Mouse (Mus musculus) limb, embryonic 11.5 days (tissue): ENCODE measurements around the gene Gnl2. TPM values are rescaled to one million over a fixed set of nuclear protein-coding genes. Genes with fewer than 3 reads are reported as not detected.

Experiments
- ATAC-seq: fragments of 200-750 bp; cut with Nextera tagmentation; 2 replicates; pipeline ENCODE4 v1.8.0; 2017; ENCODE audit warnings: low read depth; ENCODE audit not compliant: insufficient number of reproducible peaks, low FRiP score, low TSS enrichment
- DNase-seq: peaks from one replicate; pipeline ENCODE4 v3.0.0-alpha.2; 2015; ENCODE audit warnings: low spot score
- H3K27ac ChIP-seq: fragments of 300-500 bp; sonication (generic); replicated peaks from 2 replicates; pipeline ENCODE4 v1.5.1; 2014; ENCODE audit warnings: low read depth, mild to moderate bottlenecking, low read length
- H3K27me3 ChIP-seq: fragments of 300-500 bp; sonication (generic); 2 replicates; pipeline ENCODE4 v1.6.1; 2014; ENCODE audit warnings: mild to moderate bottlenecking, low read length, mixed read lengths; ENCODE audit not compliant: control insufficient read depth, insufficient read depth
- H3K36me3 ChIP-seq: fragments of 300-500 bp; sonication (generic); 2 replicates; pipeline ENCODE4 v1.6.1; 2014; ENCODE audit warnings: mild to moderate bottlenecking, low read length, moderate library complexity, mixed read lengths; ENCODE audit not compliant: control insufficient read depth, insufficient read depth
- H3K4me1 ChIP-seq: fragments of 300-500 bp; sonication (generic); 2 replicates; pipeline ENCODE4 v1.6.1; 2014; ENCODE audit warnings: low read length, mixed read lengths; ENCODE audit not compliant: control insufficient read depth, insufficient read depth
- H3K4me2 ChIP-seq: fragments of 300-500 bp; sonication (generic); 2 replicates; pipeline ENCODE4 v1.6.1; 2014; ENCODE audit warnings: low read depth, mild to moderate bottlenecking, moderate library complexity; ENCODE audit not compliant: severe bottlenecking
- H3K4me3 ChIP-seq: fragments of 300-500 bp; sonication (generic); 2 replicates; pipeline ENCODE4 v1.5.1; 2014; ENCODE audit warnings: low read depth, low read length
- H3K9ac ChIP-seq: fragments of 300-500 bp; sonication (generic); 2 replicates; pipeline ENCODE4 v1.6.1; 2014; ENCODE audit warnings: mild to moderate bottlenecking, low read length
- H3K9me3 ChIP-seq: fragments of 300-500 bp; sonication (generic); 2 replicates; pipeline ENCODE4 v1.6.1; 2016; ENCODE audit warnings: low read length; ENCODE audit not compliant: control insufficient read depth
- WGBS: fragments of 180-500 bp; shearing (Covaris S2); extraction: QIAGEN DNeasy Blood & Tissue Kit; methylation state at CpG from one replicate; pipeline ENCODE4 v1.1.7; 2014; 5-methylcytosine and 5-hydroxymethylcytosine counted together
- polyA plus RNA-seq: library from polyadenylated mRNA; unstranded; fragments of >200 nt; fragmentation: Nextera tagmentation; extraction: Ambion mirVana; gene quantifications from 2 replicates; pipeline ENCODE4 v1.2.1, GENCODE M21; 2014

Gnl2 gene
- polyA plus RNA-seq, 1 experiment from 2014 or later, result 85.8 TPM

DNA sequence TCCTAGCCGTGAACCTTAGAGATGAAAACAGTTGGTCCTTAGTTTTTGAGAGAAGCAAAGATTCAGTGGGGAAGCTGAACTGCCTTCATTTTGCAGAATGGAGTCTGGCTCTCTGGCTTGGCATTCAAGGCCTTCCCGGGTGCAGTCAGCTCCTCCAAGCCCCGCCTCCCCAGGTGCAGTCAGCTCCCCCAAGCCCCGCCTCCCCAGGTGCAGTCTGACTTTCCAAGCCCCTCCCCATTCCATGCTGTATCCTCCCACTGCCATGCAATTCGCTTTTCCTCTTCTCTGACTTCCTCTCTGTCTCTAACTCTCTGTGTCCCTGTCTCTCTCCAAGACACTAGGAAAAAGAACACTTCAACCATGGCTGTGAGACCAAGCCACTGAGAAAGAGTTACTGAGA is 38.2 kb upstream of the Gnl2 start:
- no peak overlapping the region for H3K27ac ChIP-seq
- no peak overlapping the region for H3K4me2 ChIP-seq
- DNase-seq, result no peak
- no peaks in the 10 kb centered on the region for H3K9me3 ChIP-seq
- WGBS, result 32% methylated on average over 5 of the region's 5 CpGs
- no peaks in the 10 kb centered on the region for H3K36me3 ChIP-seq
- no peak for ATAC-seq
- H3K4me1 ChIP-seq, result no peaks in the 10 kb centered on the region
- H3K27me3 ChIP-seq, result peaks cover 43% of the 10 kb centered on the region
- no peak overlapping the region for H3K9ac ChIP-seq
- H3K4me3 ChIP-seq, result no peak overlapping the region

DNA sequence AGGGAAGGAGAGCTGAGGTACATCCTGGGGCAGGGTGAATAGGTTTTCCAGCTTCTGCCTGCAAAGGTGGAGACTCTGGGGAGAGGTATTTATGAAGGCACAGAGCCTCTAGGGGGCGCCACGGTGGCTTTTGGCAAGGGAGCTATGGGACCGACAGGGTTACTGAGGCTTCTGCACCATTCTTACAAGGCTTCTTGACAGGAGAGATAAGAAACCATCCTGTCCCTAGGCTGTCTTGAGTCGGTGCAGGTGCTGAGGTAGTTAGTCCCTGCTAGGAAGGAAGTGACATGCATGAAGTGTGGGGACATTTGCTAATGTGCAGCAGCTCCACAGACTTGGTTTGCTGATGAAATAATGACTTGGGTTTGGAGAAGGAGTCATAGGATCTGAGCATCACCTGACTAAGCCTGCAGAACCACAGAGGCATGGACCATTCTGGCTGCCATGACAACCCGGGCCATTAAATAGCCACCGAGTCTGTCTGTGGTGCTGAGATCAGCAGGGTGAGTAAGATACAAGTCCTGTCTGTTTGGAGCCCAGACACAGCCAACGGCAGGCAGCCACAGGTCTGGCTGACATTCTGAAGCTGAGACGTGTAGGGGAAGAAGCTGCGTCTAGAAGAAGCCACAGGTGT is 32.4 kb upstream of the Gnl2 start:
- Histone ChIP-seq H3K36me3 (no peaks in the 10 kb centered on the region), H3K9ac (no peak overlapping the region), H3K27me3 (peaks cover 77% of the 10 kb centered on the region), H3K4me2 (no peak overlapping the region), H3K27ac (no peak overlapping the region), H3K9me3 (no peaks in the 10 kb centered on the region), H3K4me3 (no peak overlapping the region), H3K4me1 (peaks cover 5% of the 10 kb centered on the region; the same call in 1 of the 2 replicates)
- 18% methylated on average over 9 of the region's 9 CpGs for WGBS
- ATAC-seq (no peak), DNase-seq (peak; percentile 60)

DNA sequence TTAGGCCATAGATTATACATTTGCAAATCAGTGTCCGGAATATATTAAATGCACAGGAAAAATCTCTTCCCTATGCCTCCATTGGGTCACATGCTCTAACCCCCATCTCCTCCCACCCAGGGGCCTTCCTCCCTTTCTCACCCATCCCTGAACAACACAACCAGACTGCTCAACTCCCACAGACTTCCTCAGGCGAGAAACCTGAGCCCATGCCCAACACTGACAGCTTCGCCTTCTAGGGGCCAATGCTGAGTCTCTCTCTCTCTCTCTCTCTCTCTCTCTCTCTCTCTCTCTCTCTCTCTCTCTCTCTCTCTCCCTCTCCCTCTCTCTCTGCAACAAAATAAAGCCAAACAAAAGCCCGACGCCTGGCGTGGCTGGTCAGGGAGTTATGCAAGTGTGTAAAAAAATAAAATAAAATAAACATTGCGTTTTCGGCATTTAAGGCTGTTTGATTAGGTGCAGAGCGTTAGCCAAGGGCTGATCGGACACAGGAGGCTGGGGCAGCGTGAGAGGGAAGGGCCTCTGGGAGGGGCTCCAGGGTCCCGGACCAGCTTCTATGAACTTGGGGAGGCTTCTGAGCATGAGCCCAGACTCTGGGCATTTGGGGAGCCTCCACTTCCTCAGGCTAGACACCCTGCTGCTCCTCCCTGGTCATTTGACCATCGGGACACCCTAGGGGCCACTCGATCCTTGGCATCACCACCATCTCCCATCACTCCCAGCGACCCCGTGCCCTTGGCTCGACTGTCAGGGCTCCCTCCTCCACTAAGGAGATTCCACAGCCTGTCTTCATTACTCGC is 31.3 kb upstream of the Gnl2 start:
- ATAC-seq (no peak), DNase-seq (peak; percentile 35)
- Histone ChIP-seq H3K4me2 (no peak overlapping the region; the same call in 1 of the 2 replicates), H3K4me3 (no peak overlapping the region), H3K9me3 (no peaks in the 10 kb centered on the region), H3K27ac (no peak overlapping the region), H3K27me3 (peaks cover 79% of the 10 kb centered on the region), H3K36me3 (no peaks in the 10 kb centered on the region), H3K4me1 (peaks cover 13% of the 10 kb centered on the region), H3K9ac (no peak overlapping the region)
- 7% methylated on average over 18 of the region's 18 CpGs for WGBS

DNA sequence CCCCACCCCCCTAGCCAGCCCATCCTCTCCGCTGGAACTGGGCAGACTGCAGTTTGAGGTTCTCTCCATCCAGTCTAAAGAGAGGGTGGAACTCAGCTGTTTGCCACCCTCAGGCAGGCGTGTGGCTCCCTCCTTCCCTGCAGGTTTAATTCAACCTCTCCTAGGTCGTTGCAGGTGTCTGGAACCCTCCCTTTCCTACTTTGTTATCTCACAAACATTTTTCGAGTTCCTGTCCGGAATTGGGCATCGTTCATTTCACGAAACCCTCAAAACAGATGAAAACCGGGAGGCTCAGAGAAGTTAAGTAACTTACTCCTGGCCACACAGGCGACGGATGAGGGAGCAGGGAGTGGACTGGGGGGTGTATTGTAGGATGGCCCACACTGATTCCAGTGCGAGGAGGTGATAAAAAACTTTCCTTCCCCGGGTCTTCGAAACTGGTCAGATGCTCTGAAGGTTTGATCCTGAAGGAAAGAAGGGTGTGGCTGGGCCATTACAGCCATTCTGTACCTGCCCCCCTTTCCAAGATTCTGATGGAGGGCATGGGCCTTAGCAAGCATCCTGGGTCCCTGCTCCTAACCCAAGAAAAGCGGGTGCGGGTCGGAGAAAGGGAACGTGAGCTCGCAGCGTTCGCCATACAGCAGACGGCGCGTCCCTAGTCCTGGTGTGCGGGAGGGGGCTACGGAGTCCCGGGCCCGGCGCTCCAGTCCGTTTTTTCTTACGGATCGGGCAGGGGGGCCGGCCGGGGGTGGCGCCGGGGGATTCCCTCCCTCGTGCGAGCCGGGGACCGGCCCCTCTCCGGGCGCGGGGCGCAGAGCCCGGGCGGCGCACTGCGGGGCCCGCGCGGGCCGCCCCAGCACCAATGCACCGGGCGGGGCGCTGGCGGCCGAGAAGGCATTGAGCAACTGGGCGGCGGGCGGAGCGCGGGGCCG is 30.4 kb upstream of the Gnl2 start, which contains the start of gene Rspo1:
Gene Rspo1 (plus strand): TSS at position 760 of the 932 bp plus-strand sequence.
- DNase-seq, result peak; percentile 36
- Histone ChIP-seq H3K4me2 (peak within 1 kb of the TSS; percentile 42), H3K9me3 (no peaks in the 10 kb centered on the region), H3K9ac (peak within 1 kb of the TSS; percentile 17; the same call in 1 of the 2 replicates), H3K27ac (no peak within 1 kb of the TSS), H3K36me3 (no peaks in the 10 kb centered on the region), H3K4me1 (peaks cover 18% of the 10 kb centered on the region), H3K27me3 (peaks cover 86% of the 10 kb centered on the region), H3K4me3 (peak within 1 kb of the TSS; percentile 24)
- ATAC-seq, result no peak
- WGBS, result under 1% methylated on average over 54 of the region's 62 CpGs

DNA sequence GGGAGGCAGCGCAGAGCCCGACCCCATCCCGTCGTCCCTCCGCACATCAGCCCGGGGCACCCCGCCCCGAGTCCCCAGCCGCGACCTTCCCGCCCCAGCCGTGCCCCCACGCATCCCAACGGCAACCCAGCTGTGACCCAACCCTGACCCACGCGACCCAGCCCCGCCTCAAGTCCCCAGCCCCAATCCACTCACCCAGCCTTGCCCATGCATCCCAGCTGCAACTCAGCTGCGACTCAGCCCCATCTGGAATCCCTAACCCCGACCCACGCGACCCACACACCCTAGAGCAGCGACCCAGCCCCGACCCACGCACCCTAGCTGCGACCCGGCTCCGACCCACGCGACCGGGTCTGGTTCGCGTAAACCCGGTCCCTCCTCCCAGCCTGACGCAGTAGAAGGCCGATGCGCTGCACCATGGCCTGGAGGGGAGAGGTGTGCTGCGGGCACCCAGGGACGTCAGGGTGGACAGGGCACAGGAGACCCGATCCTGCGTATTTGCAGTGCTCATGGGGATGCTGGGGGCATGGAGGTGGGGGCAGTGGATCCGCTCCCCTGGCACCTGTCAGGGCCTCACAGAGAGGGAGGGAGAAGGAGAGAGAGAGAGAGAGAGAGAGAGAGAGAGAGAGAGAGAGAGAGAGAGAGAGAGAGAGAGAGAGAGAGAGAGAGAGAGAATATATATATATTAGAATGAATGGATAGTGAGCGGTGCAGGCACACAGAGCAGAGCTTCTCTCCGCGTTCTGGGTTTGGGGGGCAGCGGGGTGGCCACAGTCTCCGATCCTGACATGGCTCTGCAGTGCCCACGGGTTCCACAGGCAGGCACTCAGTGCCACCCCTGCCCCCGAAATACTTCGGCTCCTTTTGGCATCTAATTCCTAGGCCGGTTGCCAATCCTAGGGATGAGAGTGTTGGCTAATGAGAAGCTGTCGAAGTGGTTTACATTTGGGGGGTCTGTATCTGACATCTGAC is 29.4 kb upstream of the Gnl2 start:
- WGBS, result 3% methylated on average over 43 of the region's 51 CpGs
- H3K4me3 ChIP-seq, result peak overlapping the region; percentile 24
- H3K27ac ChIP-seq, result no peak overlapping the region
- H3K27me3 ChIP-seq, result peaks cover 88% of the 10 kb centered on the region
- DNase-seq (no peak), ATAC-seq (no peak)
- H3K9ac ChIP-seq, result peak overlapping the region; percentile 17; the same call in 1 of the 2 replicates
- H3K9me3 ChIP-seq, result no peaks in the 10 kb centered on the region
- no peaks in the 10 kb centered on the region for H3K36me3 ChIP-seq
- H3K4me2 ChIP-seq, result peak overlapping the region; percentile 42
- H3K4me1 ChIP-seq, result peaks cover 18% of the 10 kb centered on the region

DNA sequence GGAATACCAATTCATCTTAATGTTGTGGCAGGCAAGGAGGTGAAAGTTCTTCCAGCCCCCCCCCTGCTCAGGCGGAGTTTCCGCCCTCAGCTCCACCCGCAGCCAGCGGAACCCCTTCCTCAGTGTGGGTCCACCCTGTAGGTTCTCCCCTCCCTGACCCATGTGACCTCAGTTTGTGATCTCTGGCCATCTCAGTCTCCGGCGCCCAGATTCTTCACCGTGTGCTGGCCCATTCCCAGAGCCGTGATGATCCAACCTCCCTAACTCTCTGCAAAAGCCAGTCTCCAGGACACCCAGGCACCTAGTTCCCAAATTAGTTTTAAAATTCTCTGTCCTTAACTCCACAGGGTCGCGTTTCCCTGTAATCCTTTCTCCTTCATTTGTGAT is 28.7 kb upstream of the Gnl2 start:
- WGBS, result 2% methylated on average over 10 of the region's 10 CpGs
- H3K4me1 ChIP-seq, result peaks cover 18% of the 10 kb centered on the region
- peaks cover 88% of the 10 kb centered on the region for H3K27me3 ChIP-seq
- no peak for DNase-seq
- H3K36me3 ChIP-seq, result no peaks in the 10 kb centered on the region
- no peak for ATAC-seq
- no peak overlapping the region for H3K4me2 ChIP-seq
- H3K4me3 ChIP-seq, result no peak overlapping the region
- no peak overlapping the region for H3K27ac ChIP-seq
- H3K9ac ChIP-seq, result no peak overlapping the region
- no peaks in the 10 kb centered on the region for H3K9me3 ChIP-seq

DNA sequence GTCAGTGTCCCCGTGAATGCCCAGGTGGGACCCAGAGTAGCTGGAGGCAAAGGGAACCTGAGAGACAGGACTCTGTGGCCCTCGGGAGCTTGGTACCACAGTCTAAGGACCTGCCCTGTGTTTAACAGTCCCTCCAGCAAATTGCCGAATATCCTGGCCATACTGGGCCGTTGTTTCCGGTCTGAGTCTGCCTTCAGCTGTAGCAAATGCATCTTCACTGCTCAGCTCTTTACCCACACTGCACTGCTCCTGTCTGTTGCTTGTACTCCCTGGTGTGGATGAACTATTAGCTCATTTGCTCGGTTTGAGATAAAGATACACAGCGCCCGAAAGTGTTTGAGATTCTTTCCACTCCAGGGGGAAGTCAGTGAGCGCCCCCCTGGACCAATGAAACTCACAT is 28.0 kb upstream of the Gnl2 start:
- Histone ChIP-seq H3K9me3 (no peaks in the 10 kb centered on the region), H3K4me1 (peaks cover 18% of the 10 kb centered on the region), H3K27me3 (peaks cover 83% of the 10 kb centered on the region), H3K36me3 (no peaks in the 10 kb centered on the region), H3K4me2 (no peak overlapping the region), H3K27ac (no peak overlapping the region), H3K9ac (no peak overlapping the region), H3K4me3 (no peak overlapping the region)
- DNase-seq (peak; percentile 38), ATAC-seq (no peak)
- WGBS, result 17% methylated on average over 9 of the region's 9 CpGs
